Mouse (Mus musculus) olfactory bulb, adult 2 months (tissue): ENCODE measurements around the gene Ptchd3.

ENCODE experiments used
- CTCF ChIP-seq: fragments of 200-500 bp; IDR thresholded peaks from 2 replicates; pipeline ENCODE4 v1.5.1; 2012; ENCODE audit warnings: low read depth, mild to moderate bottlenecking, low read length, moderate library complexity; ENCODE audit not compliant: insufficient read depth
- POLR2A ChIP-seq: fragments of 200-500 bp; IDR thresholded peaks from 2 replicates; pipeline ENCODE4 v1.6.1; 2012; ENCODE audit warnings: mild to moderate bottlenecking, low read depth, low read length, moderate library complexity; ENCODE audit not compliant: insufficient read depth

- TF ChIP-seq CTCF, result no peak
- TF ChIP-seq POLR2A, result no peak
Observed at GRCm38 (mm10) chr11:121808866-121809265, 21.2 kb upstream of the Ptchd3 start.
